8 mouse cellular contexts compared by ENCODE assay signal in genomic region chr11:97994539-97995100, GRCm38 (mm10). TPM values are rescaled to one million over a fixed set of nuclear protein-coding genes. Genes with fewer than 3 reads are reported as not detected.
DNase-seq lines count a peak whose midpoint lies in the region; ATAC-seq lines count a peak whose summit lies in the region.

No protein-coding gene starts in this region.

- H3K36me3 ChIP-seq in lung, embryonic 15.5 days = no peaks in the 10 kb centered on the region

- H3K4me1 ChIP-seq in lung, embryonic 15.5 days = peaks cover 22% of the 10 kb centered on the region

- H3K4me2 ChIP-seq in lung, embryonic 15.5 days = peak overlapping the region; percentile 91

- 8% methylated on average over 13 of the region's 13 CpGs for WGBS in lung, embryonic 15.5 days

- ATAC-seq in lung, embryonic 15.5 days (ENCODE audit: borderline replicate concordance, extremely low read depth, low FRiP score, low TSS enrichment) = 0 out of 2 replicates have a peak, but pooled peaks have one; percentile 36
- ATAC-seq in neutrophil, adult 5-6 weeks (ENCODE audit: extremely low read depth, insufficient number of reproducible peaks, low FRiP score, poor library complexity, severe bottlenecking) = peak; percentile 62

- H3K9ac ChIP-seq in lung, embryonic 15.5 days = peak overlapping the region; percentile 38; the same call in 1 of the 2 replicates

- H3K27ac ChIP-seq in lung, embryonic 15.5 days = no peak overlapping the region

- DNase-seq in A20 (ENCODE audit: low read depth, low spot score) (peak; percentile 96), WW6 (ENCODE audit: low read depth, low spot score) (peak; percentile 90)
- DNase-seq in embryo, embryonic 10 days (ENCODE audit: low spot score) = peak; percentile 84
- peak; percentile 98 for DNase-seq in heart, adult 11 months
- DNase-seq in kidney, adult 11 months = peak; percentile 74
- peak; percentile 99 for DNase-seq in thymus, postnatal 4 days

- peaks cover 9% of the 10 kb centered on the region; the same call in 1 of the 2 replicates for H3K27me3 ChIP-seq in lung, embryonic 15.5 days

- H3K4me3 ChIP-seq in lung, embryonic 15.5 days = peak overlapping the region; percentile 51

- no peaks in the 10 kb centered on the region for H3K9me3 ChIP-seq in lung, embryonic 15.5 days

RNA-seq across cellular contexts. Expression of gene Arl5c, which starts 1.4 kb away (rescaled TPM):
- polyA plus RNA-seq in lung, embryonic 15.5 days (2015; fragmentation: Nextera tagmentation; extraction: Ambion mirVana) = 6.8 and 9.0 TPM in 2 replicates
- total RNA-seq in neutrophil, adult 5-6 weeks (2017) = 54.0 and 56.4 TPM in 2 replicates

RNA-seq across cellular contexts. Expression of gene Plxdc1, which starts 8.4 kb away (rescaled TPM):
- polyA plus RNA-seq in lung, embryonic 15.5 days (2015; fragmentation: Nextera tagmentation; extraction: Ambion mirVana) = 0.89 and 1.3 TPM in 2 replicates
- 1.2 and 2.9 TPM in 2 replicates for total RNA-seq in neutrophil, adult 5-6 weeks (2017)

RNA-seq across cellular contexts. Expression of gene Cacnb1, which starts 28.2 kb away (rescaled TPM):
- 4.9 and 5.2 TPM in 2 replicates for polyA plus RNA-seq in lung, embryonic 15.5 days (2015; fragmentation: Nextera tagmentation; extraction: Ambion mirVana)
- 4.1 and 4.8 TPM in 2 replicates for total RNA-seq in neutrophil, adult 5-6 weeks (2017)

RNA-seq across cellular contexts. Expression of gene Rpl19, which starts 31.9 kb away (rescaled TPM):
- 1,039 and 1,081 TPM in 2 replicates for polyA plus RNA-seq in lung, embryonic 15.5 days (2015; fragmentation: Nextera tagmentation; extraction: Ambion mirVana)
- 1,086 and 1,116 TPM in 2 replicates for total RNA-seq in neutrophil, adult 5-6 weeks (2017)

RNA-seq across cellular contexts. Expression of gene Stac2, which starts 58.6 kb away (rescaled TPM):
- polyA plus RNA-seq in lung, embryonic 15.5 days (2015; fragmentation: Nextera tagmentation; extraction: Ambion mirVana) = 0.06 and 0.16 TPM in 2 replicates
- total RNA-seq in neutrophil, adult 5-6 weeks (2017) = 5.3 and 7.8 TPM in 2 replicates
